Mouse (Mus musculus) ES-Bruce4 (cell line): Measurements from ENCODE around the gene Whamm. TPM values are rescaled to one million over a fixed set of nuclear protein-coding genes. Genes with fewer than 3 reads are reported as not detected.

Experiments used
- H3K27ac ChIP-seq: 2 replicates; pipeline ENCODE4 v1.5.1; 2012; ENCODE audit warnings: low read length, inconsistent platforms; ENCODE audit not compliant: insufficient read depth
- H3K27me3 ChIP-seq: 2 replicates; pipeline ENCODE4 v1.6.1; 2012; ENCODE audit warnings: mild to moderate bottlenecking, low read length, inconsistent platforms; ENCODE audit not compliant: control insufficient read depth, poor library complexity, insufficient read depth, severe bottlenecking
- H3K36me3 ChIP-seq: 2 replicates; pipeline ENCODE4 v1.6.1; 2012; ENCODE audit warnings: inconsistent platforms, mild to moderate bottlenecking, low read length, moderate library complexity; ENCODE audit not compliant: control insufficient read depth, poor library complexity, insufficient read depth, severe bottlenecking
- H3K4me1 ChIP-seq: one replicate; pipeline ENCODE4 v1.8.1; 2011; ENCODE audit warnings: low read length; ENCODE audit not compliant: control insufficient read depth, insufficient read depth
- H3K4me3 ChIP-seq: 2 replicates; pipeline ENCODE4 v1.5.1; 2011; ENCODE audit warnings: low read depth, mild to moderate bottlenecking, low read length
- H3K9ac ChIP-seq: 2 replicates; pipeline ENCODE4 v1.6.1; 2012; ENCODE audit warnings: low read depth, mild to moderate bottlenecking, inconsistent platforms; ENCODE audit not compliant: poor library complexity, severe bottlenecking
- H3K9me3 ChIP-seq: replicated peaks from 2 replicates; pipeline ENCODE4 v1.6.1; 2012; ENCODE audit warnings: mild to moderate bottlenecking, low read length, inconsistent platforms; ENCODE audit not compliant: control insufficient read depth, poor library complexity, insufficient read depth, severe bottlenecking
- CTCF ChIP-seq: IDR thresholded peaks from one replicate; pipeline ENCODE4 v1.8.1; 2011; ENCODE audit warnings: low read depth, low read length
- EP300 ChIP-seq: IDR thresholded peaks from 2 replicates; pipeline ENCODE4 v1.6.1; 2011; ENCODE audit warnings: low read depth, low read length; ENCODE audit not compliant: insufficient read depth
- POLR2A ChIP-seq: IDR thresholded peaks from one replicate; pipeline ENCODE4 v1.8.1; 2011; ENCODE audit warnings: low read length; ENCODE audit not compliant: insufficient read depth
- polyA plus RNA-seq: library from polyadenylated mRNA; stranded (reverse); fragments of >200 nt; gene quantifications from 2 replicates; pipeline ENCODE4 v1.2.4, GENCODE M21; 2011; ENCODE audit warnings: low read depth; ENCODE audit not compliant: missing spikeins, insufficient read depth, insufficient read length

Gene Whamm
- polyA plus RNA-seq, 1 experiment, result 12.0 TPM

- H3K36me3 ChIP-seq, result peaks cover 21% of the 10 kb centered on the region
- H3K27me3 ChIP-seq, result no peaks in the 10 kb centered on the region
- H3K9ac ChIP-seq, result no peak overlapping the region
- TF ChIP-seq CTCF (no peak), POLR2A (no peak), EP300 (no peak)
- H3K4me3 ChIP-seq, result no peak overlapping the region
- peaks cover 4% of the 10 kb centered on the region for H3K4me1 ChIP-seq
- no peaks in the 10 kb centered on the region for H3K9me3 ChIP-seq
- no peak overlapping the region for H3K27ac ChIP-seq
Measured at GRCm38 (mm10) chr7:81596086-81596485, 25.0 kb downstream of the Whamm start.

GRCm38 (mm10) chr7:81597660-81598059, 26.6 kb downstream of the Whamm start:
- Histone ChIP-seq H3K9ac (no peak overlapping the region), H3K9me3 (no peaks in the 10 kb centered on the region), H3K4me3 (no peak overlapping the region), H3K4me1 (peaks cover 4% of the 10 kb centered on the region), H3K27ac (no peak overlapping the region), H3K27me3 (no peaks in the 10 kb centered on the region), H3K36me3 (peaks cover 16% of the 10 kb centered on the region)
- no peak for TF ChIP-seq EP300
- TF ChIP-seq CTCF, result no peak
- no peak for TF ChIP-seq POLR2A

DNA sequence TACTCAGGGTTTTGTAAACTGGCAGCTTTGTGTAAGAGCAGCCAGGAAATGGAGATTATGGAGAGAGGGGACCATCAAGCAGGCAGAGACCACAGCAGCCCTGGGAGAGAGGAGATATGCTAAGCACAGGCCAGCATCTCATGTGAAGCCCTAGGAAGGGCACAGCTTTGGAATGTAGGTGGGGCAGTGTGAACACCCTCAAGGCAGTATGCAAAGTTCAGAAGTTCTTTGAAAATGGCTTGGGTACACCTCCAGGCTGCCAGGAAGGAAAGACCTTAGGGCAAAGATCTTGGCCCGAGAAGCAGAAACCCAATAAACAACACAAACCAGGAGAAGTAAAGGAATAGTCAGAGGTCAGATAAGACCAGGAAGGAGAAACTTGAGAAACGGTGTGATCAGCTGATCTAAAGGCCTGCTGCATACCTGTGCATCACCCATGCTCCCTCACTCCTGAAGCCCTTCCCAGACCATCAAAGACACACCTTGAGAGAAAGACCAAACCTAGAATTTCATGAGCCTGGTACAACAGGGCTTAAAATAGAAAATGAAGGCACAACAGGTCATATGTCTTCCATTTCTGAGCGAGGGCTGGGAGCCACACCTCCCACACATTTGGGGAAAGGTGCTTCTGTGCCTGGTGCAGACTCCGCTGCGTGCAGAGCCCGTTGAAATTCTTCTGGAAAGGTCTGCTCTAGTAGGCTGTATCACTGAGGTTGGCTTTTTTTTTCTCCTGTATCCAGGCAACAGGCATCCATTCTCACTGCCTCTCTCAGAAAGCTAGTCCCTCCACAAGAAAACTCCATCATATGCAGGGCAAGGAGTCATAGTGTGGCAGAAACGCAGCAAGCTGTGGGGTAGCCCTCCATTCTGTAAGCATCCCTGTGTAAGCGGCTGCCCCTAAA, 28.6 kb downstream of the Whamm start:
- no peak for TF ChIP-seq POLR2A
- TF ChIP-seq CTCF, result no peak
- peak; percentile 74; the same call in 1 of the 2 replicates for TF ChIP-seq EP300
- no peak overlapping the region for H3K4me3 ChIP-seq
- peaks cover 4% of the 10 kb centered on the region for H3K4me1 ChIP-seq
- H3K27me3 ChIP-seq, result no peaks in the 10 kb centered on the region
- H3K27ac ChIP-seq, result peak overlapping the region; percentile 83
- no peaks in the 10 kb centered on the region for H3K9me3 ChIP-seq
- no peak overlapping the region for H3K9ac ChIP-seq
- peaks cover 13% of the 10 kb centered on the region for H3K36me3 ChIP-seq

GRCm38 (mm10) chr7:81604991-81605390, 33.9 kb downstream of the Whamm start:
- TF ChIP-seq CTCF (no peak), POLR2A (no peak), EP300 (no peak)
- Histone ChIP-seq H3K4me1 (peaks cover 1% of the 10 kb centered on the region), H3K27ac (no peak overlapping the region), H3K36me3 (no peaks in the 10 kb centered on the region), H3K4me3 (no peak overlapping the region), H3K27me3 (no peaks in the 10 kb centered on the region), H3K9ac (no peak overlapping the region), H3K9me3 (no peaks in the 10 kb centered on the region)

DNA sequence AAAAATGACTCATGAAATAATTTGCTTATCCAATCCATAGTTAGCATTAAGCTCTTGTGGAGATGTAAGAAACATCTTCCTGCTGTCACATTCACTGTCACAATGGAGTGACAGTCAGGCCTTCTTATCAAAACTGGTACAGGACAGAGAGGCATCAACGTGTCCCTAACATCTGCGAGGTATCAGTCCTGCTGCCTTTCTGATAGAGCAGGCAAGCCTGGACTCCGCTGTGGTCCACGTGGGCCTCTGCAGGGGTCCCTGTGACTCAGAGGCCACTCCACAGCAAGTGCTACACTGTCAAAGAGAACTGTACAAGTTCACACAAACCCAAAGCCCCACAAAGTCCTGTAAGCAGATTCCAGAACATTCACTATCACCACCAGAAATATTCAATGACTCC, 34.4 kb downstream of the Whamm start:
- no peak overlapping the region for H3K4me3 ChIP-seq
- no peaks in the 10 kb centered on the region for H3K36me3 ChIP-seq
- H3K4me1 ChIP-seq, result no peaks in the 10 kb centered on the region
- H3K27ac ChIP-seq, result no peak overlapping the region
- TF ChIP-seq EP300 (no peak), POLR2A (no peak), CTCF (no peak)
- H3K9ac ChIP-seq, result no peak overlapping the region
- H3K27me3 ChIP-seq, result no peaks in the 10 kb centered on the region
- no peaks in the 10 kb centered on the region for H3K9me3 ChIP-seq

- no peaks in the 10 kb centered on the region for H3K27me3 ChIP-seq
- no peak overlapping the region for H3K4me3 ChIP-seq
- H3K36me3 ChIP-seq, result no peaks in the 10 kb centered on the region
- H3K9me3 ChIP-seq, result no peaks in the 10 kb centered on the region
- no peak overlapping the region for H3K9ac ChIP-seq
- no peak for TF ChIP-seq POLR2A
- no peak for TF ChIP-seq EP300
- TF ChIP-seq CTCF, result no peak
- H3K27ac ChIP-seq, result no peak overlapping the region
- no peaks in the 10 kb centered on the region for H3K4me1 ChIP-seq
Measured at GRCm38 (mm10) chr7:81606452-81606851, 35.4 kb downstream of the Whamm start.
